Mouse (Mus musculus): ENCODE data around the gene Chit1.

The Chit1 gene

DNA sequence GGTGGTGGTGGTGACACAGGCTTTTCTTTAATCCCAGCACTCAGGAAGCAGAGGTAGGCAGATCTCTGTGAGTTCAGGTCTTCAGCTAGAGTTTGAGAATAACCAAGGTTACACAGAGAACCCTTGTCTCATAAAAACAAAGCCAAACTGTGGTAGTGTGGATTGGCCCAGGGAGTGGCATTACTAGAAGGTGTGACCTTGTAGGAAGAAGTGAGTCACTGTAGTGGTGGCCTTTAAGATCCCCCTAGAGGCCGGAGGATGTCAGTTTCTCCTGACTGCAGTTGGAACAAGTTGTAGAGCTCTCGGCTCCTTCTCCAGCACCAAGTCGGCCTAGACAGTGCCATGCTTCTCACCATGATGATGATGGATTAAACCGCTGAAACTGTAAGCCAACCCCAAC, at the start of gene Chit1:
Chit1 (plus strand) TSS at position 264 of the 400 bp plus-strand sequence.
- no peak for DNase-seq (ENCODE audit: low spot score in 2 of 2)

DNA sequence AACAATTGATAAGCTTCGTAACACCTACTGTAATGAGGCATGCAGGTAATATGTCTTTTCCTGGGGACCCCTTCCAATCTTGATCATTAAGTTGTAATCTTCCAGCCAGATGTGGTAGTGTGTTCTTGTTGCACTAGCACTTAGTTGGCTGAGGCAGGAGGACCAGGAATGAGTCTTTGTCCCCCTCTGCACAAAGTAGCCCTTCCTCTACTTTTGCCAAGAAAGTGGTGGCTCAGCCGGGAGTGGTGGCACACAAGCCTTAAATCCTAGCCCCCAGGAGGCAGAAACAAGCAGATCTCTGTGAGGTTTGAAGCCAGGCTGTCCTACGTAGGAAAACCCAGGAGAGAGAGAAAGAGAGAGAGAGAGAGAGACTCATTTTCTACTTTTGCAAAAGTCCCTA, 49.1 kb upstream of the Chit1 start:
- no peak for DNase-seq (ENCODE audit: low spot score in 2 of 2)

DNA sequence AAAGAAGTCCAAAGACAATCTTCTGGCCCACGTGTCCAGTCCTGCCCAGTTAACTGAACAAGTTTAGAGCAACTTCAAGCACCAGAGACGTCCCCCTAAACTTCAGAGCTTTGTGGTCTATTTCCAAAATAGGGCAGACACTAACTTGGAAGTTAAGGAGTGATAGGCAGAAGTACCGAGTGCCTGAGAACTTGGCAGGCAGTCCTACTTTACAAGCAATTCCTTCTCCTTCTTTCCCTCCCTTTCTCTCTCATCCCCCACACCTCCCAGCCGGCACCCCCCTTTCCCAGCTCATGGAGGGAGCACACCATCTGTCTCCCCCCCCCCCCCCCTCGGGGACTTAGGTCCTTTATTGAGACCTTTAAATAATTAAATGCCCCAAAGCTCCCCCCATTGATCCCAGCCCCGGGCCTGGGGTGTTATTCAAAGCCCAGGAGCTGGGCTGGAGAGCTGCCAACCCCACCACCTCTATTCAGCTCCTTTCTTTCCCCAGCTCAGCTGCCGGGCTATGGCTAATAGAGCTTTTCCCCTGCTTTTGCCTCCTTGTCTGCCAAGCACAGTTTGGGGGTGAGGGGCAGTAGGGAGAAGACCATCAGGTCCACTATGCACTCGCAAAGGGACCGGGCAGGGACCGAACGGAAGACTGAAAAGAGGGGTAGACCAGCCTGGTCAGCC, 48.5 kb upstream of the Chit1 start:
- no peak for DNase-seq (ENCODE audit: low spot score in 2 of 2)

DNA sequence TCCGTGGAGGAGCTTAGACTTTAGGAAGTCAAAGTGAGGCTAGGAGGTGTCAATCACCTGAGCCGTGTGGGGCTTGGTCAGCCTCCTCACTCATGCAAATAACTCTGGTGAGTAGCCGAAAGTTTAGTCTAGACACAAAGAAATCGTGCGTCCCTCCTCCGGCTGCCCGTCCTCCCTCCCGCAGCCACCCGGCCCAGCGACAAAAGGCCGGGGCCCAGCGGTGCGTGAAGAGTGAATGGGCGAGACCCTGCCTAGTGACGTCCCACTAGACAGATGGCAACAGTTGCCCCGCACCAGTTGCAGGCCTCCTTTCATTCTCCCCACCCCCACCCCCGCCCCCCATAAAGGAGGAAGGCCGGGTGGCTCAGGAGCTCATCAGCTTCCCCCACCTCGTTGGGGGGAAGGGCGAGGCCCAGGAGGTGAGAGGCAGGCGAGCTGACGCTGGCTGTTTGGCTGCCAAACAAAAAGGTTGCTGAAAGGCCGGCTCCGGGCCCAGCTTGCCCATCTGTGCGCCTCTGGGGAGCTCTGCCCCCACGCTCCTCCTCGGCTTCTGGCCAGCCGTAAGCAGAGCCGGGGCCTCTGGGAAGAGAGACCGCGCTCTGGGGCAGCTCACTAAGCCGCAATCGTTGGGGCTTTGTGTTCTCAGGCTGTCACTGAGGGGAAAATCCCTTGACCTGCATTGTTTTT, 47.8 kb upstream of the Chit1 start:
- peak; percentile 93 for DNase-seq (ENCODE audit: low spot score in 2 of 2)

DNA sequence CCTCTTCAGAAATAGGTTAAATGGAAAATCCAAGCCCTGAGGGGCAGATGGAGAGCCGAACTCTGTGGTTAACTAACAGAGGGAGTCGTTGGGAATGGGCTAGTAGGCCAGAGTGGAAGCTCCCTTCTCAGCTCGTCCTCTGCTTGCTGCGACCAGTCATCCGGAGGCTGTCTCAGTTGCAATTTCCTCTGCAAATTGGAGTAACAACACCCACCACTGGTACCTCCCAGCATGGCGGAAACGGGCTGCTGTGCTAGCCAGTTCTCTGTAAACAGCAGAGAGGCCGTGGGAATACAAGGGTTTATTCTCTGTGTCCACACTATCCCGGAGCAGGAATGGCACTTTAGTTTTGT, 47.3 kb upstream of the Chit1 start:
- DNase-seq (ENCODE audit: low spot score in 2 of 2) = peak; percentile 84

DNA sequence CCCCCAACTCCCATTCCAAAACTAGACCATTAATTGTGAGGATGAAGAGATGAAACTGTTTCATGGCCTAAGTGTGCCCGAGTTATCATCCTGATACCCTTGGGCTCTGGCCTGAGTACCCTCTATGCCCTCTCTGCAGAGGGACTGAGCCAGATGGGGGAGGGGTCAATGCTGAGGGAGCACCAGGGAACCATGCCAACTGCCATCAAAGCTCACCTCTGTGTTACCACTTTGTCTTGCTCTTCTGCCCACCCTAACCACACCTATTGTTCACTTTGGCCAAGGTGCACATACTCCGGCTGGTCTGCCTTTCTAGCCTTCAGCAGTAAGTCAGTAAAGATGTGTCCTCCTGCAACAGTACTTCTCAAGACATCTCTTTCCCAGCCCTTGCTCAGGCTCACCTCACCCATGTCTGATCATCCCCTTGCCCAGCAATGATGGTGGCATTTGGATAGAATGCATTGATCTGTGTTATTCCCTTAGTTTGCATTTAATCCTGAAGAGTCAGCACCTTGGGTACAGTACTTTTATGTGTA, 46.7 kb upstream of the Chit1 start:
- no peak for DNase-seq (ENCODE audit: low spot score in 2 of 2)

DNA sequence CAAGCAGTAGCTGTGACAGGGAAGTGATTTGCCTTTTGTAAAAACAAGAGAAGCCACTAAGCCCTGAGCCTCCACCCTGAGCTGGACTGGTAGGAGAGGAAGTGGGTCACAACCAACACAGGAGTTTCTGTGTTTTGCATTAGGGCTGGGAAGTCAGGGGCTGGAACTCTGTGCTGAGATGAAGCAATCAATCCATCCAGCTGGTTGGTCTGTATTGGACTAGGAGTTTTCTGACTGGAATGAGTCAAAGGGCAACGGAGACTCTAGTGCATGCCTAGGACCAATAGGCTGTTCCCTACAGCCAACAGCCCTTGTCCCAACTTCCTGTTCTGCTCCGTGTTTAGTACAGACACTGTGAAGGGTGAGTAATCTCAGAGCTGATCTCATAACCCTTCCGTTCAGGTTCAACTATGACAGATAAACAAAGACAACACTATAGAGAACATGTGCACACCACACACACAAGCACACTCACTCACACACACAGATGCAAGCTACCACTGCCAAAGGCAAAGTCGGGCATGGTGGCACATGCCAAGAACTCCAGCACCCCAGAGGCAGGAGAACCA, 45.7 kb upstream of the Chit1 start:
- peak; percentile 77 to 82 for DNase-seq (ENCODE audit: low spot score in 2 of 2)

DNA sequence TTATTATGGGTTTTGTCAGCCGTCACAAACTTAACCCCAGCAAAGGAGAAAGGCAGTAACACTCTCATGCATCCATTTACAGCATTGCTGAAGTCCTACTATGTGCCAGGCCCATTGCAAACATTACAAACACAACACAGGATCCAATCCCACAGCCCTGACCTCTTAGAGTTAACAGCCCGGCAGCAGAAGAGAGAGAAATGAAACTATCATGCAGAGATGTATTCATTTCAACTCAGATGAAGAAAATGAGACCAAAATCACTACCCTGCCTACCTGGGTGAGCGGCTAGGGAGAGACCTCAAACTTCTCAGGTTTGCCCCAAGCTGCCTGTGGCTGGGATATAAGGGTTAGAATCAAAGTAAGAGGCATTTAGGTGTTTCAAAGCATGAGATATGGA, 44.5 kb upstream of the Chit1 start:
- peak; percentile 45 to 61 for DNase-seq (ENCODE audit: low spot score in 2 of 2)

DNA sequence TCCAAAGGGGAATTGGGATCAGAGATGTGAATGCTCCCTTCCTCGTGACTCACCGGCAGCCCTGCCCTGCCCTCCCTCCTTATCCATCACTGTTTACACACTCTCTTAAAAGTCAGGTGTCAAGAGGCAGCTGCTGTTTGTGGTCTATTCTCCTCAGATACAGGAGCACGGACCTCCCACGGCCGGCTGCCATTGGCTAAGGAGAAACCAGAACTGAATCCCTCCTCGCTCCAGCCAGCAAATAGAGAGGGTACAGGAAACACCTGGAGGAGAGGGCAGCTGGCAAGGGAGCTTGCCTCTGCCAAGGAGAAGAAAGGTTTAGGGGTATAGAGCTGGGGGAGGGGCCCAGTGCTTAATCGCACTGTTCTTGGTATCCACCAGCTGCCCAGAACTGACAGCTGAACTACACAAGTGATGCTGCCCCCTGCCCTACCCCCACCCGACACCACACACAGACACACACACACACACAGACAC, 43.9 kb upstream of the Chit1 start:
- peak; percentile 81 to 84 for DNase-seq (ENCODE audit: low spot score in 2 of 2)

DNA sequence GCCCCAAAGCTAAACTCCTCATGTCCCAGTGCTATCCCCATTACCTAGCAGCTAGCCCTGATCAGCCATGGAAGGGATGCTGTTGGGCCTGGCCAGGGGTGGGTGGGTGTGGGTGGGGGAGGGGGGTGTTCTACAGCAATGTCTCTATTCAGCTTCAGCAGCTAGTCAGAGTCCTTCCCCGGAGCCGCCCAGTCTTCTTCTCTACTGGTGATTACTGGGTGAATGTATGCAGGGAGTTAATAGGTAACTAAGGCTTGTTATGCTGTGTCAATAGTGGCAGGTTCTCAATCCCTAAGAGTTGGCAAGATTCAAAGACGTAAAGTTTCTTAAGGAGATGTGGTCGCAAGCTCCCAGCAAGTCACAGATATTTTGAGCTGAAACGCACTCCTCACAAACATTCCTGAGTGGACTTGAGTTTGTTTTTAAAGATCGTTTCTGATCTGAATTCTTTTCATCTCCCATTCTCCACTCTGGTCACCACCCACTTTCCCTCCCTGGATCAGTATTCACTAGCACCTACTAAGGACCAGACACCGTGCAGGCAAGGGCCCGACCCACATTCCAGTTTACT, 40.9 kb upstream of the Chit1 start:
- no peak for DNase-seq (ENCODE audit: low spot score in 2 of 2)

DNA sequence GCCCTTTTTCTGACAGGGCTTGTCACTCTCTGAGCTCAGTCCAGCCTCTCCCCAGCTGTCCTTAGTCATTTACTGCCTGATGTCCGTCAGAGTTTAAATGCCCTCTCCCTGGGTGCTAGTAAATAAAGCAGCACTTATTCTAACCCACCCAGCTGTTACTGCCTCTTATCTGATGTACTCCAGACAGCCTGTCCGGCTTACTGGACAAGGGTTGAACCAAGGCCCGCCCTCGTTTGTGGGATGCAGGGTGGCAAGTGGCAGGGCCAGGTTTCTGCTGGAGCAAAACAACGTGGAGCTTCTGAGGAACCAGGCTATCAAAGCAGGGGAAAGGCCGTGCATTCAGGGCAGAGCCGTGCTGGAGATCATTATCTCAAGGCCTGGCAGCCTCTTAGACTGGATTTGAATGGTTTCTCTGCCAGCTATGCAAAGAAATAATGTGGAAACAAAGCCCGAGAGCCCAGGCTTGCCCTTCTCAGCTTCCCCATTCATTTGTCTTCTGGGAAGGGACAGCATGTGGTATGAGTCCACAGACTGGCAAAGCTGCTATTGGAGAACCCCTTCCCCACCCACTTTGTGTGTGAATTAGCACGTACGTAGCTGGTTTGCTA, 39.5 kb upstream of the Chit1 start:
- peak in 1 of 2 experiments; percentile 10 for DNase-seq (ENCODE audit: low spot score in 2 of 2)

DNA sequence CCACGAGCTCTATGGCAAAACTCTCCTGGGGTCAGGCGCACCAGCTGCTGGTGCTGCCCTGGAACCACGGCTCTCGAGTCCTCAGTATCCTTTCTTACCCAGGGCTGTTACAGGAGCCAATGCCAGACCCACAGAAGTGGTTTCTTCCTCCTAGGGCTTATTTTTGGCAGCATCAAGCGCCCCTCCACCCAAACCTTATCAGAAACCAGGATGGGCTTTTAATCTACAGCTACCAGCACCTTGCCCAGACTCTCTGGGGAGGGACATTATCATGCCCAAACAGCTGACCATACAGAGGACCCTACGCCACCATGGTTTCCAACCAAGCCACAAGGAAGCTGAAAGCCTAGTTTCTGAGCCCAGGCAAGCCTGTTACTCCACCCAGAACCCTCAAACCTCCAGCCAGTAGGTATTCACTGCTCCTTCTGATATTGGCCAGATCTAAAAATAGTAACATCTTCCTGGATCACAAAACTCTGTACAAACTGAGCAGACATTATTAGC, 37.9 kb upstream of the Chit1 start:
- peak; percentile 69 to 82 for DNase-seq (ENCODE audit: low spot score in 2 of 2)

DNA sequence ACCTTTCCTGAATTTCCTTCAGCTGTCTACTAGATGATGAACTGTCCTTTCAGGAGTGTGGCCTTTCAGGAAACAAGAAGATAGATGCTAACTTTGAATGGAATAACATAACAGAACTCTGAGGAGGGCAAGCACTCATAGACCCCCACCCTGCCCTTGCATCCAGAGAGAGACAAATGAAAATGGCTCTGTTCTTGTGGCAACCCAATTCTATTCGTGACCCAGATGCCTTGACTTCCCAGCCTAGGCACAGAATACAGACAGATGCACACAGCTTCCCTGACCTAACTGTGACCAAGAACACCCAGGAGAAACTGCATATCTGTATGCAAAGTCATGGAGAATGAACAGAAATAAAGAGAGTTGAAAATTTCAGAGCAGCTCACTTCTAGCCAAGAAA, 37.4 kb upstream of the Chit1 start:
- DNase-seq (ENCODE audit: low spot score in 2 of 2) = no peak

DNA sequence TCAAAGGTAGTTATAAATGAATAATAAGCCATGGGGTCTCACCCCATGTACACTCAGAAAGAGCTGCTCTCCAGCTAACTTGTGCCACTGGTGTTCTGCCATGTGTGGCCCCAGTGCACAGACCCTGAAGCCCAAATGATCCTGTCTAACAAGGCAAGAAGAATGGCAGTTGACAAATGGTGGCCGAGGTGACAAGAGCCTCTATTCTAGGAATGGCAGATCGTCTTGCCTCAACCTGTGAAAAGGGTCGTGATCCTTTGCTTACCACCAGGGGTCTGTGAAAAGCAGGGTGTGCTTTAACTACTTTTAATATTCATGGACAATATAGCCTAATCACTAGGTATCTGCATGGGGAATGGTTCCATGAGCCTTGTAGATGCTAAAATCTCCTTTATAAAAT, 36.9 kb upstream of the Chit1 start:
- no peak for DNase-seq (ENCODE audit: low spot score in 2 of 2)

DNA sequence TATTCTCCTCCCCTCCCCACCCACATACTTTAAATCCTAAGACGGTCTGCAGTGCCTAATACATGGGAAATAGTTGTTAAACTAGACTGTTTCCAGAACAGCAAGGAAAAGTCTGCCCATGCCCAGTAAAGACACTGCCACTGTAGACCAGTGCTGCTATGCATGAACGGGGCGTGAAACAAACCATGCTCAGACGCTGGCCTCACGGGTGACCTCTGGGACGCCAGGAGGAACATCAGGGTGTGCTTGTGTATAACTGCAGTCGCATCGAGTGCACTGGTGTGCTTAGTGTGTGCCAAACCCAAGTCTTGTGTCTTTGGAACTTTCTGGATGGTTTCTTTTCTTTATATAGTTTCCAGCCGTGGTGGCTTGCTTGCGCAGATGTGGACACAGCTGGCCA, 36.4 kb upstream of the Chit1 start:
- peak in 1 of 2 experiments; percentile 33 for DNase-seq (ENCODE audit: low spot score in 2 of 2)

DNA sequence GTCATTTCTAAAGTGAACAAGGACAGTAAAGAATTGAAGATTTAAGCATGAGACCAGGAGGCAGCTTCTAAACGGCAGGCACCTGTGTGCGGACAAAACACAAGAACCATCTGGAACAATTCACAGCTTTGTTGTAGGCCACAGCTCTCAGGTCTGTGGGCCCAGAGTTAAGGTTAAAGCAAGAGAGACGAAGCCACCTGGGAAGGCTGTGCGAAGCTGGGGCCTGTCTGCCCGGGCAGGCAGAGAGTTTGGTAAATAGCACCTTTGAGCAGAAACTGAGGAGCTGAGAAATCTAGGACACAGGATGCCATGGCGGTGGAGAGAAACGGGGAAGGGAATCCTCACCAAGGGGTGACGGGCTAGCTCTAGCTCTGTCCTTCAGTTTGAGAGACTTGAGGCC, 35.5 kb upstream of the Chit1 start:
- DNase-seq (ENCODE audit: low spot score in 2 of 2) = peak in 1 of 2 experiments; percentile 3

DNA sequence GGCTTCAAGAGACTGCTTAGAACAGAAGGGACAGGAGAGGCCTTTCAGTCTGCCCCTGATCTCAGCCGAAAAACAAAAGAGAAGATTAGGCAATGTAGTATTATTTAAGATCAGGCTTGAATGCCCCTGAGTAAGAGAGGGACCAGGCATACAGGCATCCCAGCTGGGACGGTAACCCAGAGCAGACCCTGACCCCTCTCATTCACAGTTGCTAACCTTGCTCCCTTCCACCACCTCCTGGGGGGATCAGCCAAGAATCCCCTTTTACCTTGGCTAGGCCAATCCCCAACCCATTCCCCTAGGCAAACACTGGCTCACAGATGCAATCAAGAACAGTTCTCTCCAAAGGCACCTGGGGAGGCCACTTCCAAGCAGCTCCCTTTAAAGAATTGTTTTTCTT, 34.3 kb upstream of the Chit1 start:
- DNase-seq (ENCODE audit: low spot score in 2 of 2) = peak in 1 of 2 experiments; percentile 6

DNA sequence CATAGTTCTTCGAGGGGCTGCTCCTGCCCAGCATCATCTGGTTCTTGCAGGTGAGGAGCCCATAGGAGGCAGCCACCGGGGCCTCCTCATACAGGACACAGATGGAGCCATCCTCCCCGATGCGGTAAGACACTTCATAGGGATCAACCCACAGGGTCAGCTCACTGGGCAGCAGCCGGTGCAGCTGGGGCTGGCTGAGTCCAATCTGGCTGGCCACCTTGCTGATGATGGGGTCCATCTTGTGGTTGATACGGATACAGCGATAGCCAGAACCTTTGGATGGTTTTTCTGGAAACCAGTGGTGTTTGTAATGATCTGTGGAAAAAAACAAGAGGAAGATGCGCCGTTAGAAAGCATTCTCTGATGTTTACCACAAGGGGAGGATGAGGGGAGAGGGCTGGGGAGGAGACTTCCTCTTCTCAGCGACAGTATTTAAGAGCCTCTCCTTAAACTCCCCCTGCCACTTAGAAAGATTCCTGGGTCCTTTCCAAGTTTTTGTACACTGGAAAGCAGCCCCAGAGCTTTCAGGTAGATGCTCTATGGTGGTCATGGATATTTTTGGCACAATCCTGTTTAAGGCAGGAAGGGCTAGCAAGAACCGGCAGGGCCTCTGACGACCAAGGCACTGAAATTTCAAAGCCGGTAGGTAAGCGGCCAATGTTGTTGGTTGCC, 33.5 kb upstream of the Chit1 start:
- DNase-seq (ENCODE audit: low spot score in 2 of 2) = peak; percentile 61 to 73

DNA sequence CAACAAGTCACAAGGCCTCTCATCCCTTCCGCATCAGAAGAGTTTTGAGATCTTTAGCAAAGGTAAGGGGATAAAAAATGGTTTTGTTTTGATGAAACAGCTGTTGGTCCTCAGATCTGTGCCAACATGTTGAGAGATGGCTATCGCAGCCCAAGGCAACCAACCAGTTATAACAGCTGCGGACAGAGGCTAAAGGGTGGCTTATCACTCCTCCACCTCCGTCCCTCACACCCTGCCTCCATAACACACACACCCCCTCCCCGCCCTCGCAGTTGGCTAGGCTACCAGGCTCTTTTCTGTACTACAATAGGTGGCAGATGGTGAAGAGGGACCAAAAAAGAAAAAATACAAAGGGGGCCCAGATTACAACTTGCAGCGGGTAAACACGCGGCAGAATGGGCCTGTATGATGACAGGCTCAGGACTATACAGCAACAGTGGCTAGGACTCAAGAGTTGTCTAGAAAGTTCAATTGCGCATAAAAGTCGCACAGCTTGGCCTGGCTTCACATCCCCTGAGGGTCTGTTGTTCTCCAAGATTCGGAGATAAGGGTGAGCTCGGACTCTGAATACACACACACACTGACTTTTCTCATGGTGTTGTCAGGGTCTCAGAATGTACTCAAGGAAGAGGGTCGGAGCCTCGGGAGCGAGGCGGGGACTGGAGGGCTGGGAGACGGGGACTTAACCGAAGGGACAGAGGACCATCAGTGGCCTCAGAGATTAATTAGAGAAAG, 32.8 kb upstream of the Chit1 start:
- DNase-seq (ENCODE audit: low spot score in 2 of 2) = peak; percentile 62 to 76

DNA sequence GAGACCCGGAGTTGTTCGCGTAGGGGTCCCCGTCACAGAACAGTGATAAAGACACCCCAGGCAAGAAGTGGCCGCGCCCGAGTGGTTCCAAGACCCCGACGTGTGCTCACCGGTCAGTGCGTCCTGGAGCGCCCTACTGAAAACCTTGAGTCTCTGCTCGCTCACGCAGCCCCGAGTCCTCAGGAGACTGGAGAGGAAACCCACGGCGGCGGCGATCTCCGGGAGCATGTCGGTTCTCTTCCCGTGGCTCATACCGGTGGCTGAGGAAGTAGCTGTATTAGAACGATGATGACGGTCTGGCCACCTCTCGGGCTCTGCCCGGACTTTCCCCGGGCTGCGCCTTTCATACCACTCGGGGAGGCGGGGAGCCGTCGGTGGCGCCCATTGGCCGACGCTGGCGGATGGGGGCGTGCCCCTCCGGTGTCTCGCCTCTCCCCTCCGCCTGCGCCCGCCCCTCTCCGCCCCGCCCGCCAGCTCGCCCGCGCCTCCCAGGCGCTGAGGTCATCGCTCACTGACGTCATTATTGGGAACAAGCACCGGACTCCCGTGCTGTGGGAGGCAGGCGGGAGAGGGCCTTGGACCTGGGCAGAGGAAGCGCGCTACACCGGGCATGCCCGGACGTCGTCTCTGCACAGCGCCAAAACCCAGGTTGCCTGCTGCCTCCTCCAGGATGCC, 32.1 kb upstream of the Chit1 start, which contains the start of gene Btg2:
Btg2 (minus strand) TSS at position 319 of the 675 bp plus-strand sequence.
- DNase-seq (ENCODE audit: low spot score in 2 of 2) = peak; percentile 98
